Mouse (Mus musculus): ENCODE data around the gene Zfp112.

DNA sequence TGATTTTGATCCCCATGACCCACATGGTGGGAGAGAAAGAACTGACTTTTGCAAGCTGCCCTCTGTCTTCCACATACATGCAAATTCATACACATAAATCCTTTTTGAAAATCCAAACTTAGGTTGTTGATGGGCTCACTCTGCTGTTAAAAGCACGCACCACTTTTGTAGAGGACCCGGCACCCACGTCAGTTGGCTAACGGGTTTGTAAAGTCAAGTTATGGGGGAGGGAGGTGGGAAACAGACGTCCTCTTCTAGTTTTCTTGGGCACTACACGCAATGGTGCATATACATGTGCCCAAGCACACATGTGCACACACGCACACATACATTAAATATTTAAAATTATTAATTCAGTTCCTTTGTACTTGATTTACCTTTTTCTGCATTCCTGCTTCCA, 1.3 kb upstream of the Zfp112 start:
- no peak for TF ChIP-seq CTCF (IDR thresholded peaks at IDR 0.05; ENCODE audit: borderline replicate concordance, control insufficient read depth, extremely low read depth, insufficient read depth, low read length, poor library complexity)
- no peak for TF ChIP-seq POLR2A (IDR thresholded peaks at IDR 0.05; ENCODE audit: control insufficient read depth, extremely low read depth, insufficient read depth, low read length, poor library complexity)

All from thymus, adult 2 months (tissue).